Mouse (Mus musculus): ENCODE data around the gene Foxj1.

The Foxj1 gene

DNA sequence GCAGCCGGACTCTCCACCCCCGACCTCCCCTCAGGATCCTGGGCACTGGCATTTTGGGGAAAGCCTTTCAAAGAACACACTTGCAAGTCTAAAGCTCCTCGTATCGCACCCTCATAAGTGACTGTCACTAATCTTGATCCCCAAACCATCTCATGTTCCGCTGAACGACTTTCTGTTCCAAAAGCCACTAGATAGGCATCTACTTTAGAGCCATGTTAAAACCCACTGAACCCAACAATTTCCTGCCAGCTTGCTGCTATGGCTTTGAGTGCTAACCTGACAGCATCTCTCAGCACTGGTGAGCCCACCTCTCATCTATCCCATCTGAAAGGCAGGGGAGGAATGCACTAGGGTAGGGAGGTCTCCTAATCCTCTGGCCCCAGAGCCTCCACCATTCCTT lies 2.3 kb upstream of the Foxj1 start:
- no peak for DNase-seq

DNA sequence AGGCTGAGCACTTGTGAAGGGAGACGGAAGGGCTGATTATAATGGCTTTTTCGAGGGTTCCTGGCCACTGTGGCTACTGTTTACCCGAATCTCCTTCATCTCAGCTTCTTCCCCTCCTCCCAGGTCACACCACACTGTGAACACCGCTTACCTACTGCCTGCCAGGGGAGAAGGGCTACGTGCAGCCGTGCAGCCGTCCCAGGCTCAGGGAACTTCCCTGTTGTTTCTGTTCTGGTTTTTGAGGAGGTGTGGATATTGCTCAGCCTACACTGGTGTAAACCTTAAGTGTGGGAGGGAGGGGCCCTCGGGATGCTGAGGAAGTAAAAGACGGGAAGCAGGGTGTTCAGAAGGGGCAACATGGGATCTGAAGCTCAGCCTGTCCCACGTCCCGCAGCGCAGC lies 1.8 kb upstream of the Foxj1 start:
- DNase-seq = no peak

DNA sequence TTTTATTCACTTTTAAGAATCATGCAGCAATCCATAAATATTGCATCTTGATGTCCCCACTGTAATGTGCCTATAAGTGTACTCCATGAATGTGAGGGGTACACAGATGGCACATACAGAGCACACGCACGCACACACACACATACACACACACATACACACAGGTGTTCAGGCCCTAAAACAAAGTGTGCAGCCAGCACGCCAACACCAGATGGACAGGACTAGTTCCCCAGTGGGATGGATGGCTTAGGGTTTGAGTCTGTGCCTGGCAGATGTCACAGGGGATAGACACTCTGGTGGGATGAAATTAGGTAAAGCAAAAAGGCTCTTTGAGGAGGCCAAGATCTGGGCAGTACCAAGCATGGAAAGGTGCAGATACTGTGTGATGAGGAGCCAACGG lies 1.2 kb upstream of the Foxj1 start:
- peak; percentile 30 to 36 for DNase-seq

DNA sequence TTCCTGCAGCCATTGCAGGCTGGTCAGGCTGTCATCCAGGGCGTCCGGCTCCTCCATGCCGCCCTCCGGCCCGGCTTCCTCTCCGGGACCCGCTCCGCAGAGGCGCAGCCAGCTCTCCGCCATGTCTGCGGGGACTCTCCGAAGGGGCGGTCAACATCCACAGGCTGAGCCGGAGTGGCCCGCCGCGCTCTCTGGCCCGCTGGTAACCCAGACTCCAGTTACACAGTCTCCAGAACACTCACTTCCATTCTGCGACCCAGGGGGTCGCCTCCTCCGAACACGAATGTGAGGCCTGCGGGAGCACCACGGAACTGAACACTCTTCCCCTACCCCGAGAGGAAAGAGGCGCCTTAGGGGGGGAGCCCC lies 799 bp downstream of the Foxj1 start:
- DNase-seq = no peak

DNA sequence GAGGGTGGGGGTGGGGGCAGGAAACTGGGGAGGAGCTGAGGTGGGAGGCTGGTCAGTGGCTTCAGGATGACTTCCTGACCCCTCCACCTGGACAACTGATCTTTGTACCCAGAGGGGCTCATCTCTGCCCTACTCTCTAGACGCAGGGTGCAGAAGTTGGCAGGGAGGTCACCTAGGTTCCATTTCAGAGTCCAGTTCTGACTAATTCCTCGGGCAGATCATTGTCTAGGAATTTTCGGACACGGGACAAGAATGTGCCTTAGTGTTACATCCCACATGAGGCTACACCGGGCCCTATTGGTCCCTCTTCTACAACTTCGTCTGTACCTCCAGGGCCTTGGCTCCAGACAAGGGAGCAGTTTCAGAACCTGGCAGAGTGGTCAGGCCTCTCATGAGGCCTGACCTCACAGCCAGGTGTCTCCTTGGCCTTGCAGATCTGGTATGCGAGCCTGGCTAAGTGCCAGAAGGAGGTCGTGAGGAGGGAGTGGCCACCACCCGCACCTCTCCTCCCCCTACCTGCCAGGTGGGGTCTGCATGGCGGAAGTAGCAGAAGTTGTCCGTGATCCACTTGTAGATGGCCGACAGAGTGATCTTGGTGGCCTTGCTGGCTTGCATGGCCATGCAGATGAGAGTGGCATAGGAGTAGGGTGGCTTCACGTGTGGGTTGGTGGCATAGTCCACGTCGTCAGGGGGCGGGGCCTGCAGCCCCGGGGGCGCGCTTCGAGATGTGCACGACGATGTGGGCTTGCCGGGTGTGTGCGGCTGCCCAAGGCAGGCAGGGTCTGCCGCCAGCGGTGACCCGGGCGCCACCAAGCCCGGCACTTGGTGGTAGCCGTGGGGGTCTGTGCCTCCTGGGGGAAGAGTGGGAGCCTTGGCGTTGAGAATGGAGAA lies 1.4 kb downstream of the Foxj1 start:
- peak in 1 of 2 experiments; percentile 34 for DNase-seq

DNA sequence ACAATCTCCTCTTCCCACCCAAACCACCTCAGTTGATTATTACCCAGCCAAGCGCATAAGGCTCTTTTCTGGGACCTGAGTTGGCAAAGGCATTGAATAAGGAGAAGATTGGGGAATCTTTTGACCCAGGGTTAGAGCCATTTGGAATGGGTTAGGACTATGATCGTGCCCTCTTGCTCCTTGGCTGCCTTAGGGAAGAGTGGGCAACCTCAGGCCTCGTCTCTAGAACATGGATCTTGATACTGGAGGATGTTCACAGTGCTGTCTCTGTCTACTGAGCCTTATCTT lies 2.3 kb downstream of the Foxj1 start:
- no peak for DNase-seq

DNA sequence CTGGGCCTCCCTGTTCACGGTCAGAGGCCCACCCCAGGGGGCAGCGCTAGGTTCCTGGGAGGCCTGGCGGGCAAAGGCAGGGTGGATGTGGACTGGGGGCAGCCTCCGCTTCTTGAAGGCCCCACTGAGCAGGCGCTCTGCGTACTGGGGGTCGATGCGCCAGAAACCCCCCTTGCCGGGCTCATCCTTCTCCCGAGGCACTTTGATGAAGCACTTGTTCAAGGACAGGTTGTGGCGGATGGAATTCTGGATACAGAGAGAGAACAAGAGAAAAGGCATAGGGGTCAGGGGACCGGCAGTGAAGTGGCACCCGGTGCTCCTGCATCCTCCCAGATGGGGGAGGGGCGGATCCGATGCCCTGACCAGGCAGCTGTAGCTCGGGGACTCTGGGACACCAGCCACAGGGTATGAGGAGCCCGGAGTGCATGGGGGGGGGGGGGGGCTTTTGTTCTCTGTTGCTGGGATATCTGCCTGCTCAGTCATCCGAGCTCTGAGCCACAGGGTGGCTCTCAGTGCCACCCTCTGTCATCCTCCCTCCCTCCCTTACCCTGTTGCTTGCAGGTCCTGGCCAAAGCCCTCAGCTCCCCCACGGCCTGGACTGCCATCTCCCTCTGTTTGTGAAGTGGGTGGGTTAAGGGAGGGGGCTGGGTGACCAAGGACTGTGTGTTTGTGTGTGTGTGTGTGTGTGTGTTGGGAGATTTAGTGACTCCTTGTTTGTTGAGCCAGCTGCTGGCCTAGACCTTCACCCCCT lies 2.8 kb downstream of the Foxj1 start:
- DNase-seq = peak; percentile 34 to 55

DNA sequence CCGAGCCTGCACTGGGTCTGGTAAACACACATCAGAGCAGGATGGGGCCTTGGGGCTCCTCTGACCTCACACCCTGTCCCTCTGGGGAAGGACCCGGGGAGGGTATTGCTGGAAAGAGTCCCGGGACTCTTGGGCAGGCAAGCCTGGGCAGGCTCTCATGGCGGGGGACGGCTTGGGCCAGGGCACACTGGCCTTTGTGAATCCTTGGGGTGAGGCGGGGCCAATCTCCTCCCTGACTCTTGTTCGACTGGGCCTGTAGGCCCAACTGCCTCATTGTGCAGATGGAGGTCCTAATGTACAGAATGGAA lies 5.0 kb downstream of the Foxj1 start:
- DNase-seq = no peak

DNA sequence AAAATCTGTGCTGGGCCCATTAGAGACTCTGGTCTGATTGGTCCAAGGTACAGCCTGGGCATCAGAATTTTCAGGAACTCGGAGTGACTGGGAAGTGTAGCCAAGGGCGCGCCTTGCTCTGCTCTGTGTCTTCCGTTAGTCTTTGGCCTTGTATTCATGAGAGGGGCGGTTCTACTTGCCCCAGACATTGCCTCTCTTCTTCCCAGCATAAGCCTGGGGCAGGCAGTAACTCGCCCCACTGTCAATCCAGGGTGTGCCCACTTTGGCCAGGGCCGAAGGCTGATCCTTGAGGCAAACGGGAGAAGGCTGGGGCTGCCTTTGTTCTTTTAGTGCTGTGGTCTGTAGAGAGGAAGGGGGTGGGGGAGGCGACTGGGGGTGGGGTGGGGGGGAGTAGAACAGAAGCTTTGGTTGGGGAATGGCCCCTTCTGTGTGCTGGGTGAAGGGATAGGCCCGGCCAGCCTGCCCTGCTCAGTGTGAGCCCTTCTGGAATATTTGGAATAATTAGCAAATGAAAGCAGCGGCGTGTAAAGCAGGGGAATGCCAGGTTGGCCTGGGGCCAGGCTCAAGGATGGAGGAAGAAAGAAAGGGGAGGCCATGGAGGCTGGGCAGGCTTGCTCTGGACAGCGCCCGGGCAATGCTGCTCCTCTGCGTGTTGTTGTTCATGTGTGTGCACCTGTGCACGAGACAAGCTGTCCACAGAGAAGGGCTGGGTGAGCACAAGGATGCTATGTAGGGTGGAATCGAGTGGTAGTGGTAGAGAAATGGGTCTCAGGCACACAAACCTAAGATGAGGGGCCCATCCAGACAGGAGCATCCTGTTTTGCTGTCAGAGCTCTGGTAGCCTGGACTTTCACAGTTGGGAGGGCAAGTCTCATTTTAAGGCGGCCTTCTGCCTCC lies 5.6 kb downstream of the Foxj1 start:
- peak; percentile 72 to 85 for DNase-seq

DNA sequence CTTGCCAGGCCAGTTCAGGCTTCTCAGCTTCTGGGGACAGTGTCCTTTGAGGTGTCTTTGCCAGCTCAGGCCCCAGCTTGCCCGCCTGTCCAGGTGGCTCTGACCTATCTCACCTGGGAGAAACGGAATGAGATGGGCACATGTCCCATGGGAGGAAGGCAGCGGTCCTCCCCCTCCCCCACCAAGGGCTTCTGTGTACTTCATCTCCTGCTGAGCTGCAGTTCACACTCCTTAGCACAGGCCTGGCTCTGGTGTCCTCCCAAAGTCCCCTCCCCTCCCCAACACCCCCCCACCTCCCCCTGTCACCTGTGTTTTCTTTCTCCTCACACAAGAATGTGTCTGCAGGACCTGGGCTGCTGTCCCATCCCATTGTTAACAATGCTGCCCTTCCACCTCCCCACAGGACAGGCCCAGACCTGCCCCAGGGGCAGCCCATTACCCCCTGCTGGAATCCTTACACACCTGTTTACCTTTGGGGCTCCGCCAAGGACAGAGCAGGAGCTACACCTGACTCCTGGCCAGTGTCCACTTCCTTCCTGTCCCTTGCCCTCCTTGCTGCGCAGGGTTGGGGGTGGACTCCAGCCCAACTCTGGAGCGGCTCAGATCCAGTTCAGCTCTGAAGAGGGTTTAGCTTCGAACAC lies 8.1 kb downstream of the Foxj1 start:
- DNase-seq = no peak

DNA sequence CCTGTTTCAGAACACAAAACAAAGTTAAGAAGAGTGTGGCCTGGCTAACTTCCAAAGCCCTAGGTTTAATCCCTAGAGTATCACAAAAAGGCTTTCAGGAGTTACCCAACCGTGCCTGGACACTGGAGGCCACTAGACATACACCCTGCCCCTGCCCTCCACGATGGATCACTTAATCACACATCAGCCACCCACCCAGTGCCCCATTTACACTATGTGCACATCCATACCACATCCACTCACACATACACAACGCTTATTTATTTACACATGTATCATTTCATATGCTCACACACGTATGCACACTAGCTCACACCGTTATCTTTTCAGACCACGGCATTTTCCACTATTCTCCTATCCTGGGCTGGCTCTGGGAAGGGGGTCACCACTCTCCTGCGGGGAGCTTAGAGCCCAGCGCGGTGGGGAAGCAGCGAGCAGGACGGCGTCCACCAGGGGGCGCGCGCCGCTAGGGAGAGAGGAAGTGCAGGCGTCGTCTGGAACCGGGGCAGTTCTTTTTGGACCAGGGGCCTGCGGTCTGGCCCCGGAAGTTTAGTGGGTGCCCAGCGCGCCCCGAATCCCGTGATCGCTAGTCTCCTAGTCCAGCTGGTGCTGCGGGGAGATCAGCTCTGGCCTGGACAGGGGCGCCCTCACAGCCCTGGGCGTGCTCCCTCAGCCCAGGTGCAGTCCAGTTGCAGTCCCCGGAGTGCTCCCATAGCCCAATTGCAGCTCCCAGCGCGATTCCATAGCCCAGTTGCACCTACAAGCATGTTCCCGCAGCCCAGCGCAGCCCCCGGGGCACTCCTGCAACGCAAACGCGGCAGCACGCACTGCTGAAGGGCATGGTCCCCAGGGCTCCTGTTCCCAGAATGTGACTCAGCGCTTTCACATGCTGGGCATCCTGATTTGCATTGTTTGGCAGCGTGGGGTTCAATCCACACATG lies 16.2 kb downstream of the Foxj1 start:
- peak; percentile 92 to 97 for DNase-seq

DNA sequence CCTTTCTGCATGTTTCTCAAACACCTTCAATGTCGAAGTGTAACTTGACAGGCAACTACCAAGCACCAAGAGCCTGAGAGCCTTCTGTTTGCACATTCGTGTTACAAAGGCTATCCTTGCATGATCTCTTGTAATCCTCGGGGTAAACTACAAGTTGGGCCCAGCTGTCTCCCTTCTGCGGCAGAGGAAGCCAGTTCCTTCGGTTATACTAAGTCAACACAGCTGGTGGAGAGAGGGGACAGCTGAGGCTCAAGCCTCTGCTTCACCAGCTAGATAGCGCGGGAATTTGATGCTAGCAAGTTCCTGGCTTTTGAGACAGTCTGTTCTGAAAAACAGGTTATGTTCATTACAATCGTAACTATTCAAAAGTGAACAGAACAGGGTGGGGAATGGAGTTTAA lies 22.8 kb downstream of the Foxj1 start:
- DNase-seq = no peak

DNA sequence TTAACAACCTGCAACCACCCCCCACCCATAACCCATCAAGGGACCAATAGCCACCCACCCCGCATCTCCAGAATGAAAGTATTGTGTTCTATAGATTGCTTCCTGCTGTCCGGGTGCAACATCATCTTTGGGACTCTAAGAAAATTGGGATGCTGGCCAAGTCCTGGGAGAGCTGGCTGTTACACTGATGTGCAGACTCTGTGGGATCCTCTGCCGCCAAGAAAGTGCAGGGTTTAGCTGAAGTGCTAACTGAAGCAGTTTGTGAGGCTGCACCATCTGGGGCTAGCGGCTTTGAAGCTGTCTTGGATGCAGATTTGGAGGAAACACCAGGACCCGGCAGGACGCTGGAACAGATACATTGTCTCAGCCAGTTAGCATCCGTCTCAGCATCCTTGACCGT lies 24.0 kb downstream of the Foxj1 start:
- no peak for DNase-seq

DNA sequence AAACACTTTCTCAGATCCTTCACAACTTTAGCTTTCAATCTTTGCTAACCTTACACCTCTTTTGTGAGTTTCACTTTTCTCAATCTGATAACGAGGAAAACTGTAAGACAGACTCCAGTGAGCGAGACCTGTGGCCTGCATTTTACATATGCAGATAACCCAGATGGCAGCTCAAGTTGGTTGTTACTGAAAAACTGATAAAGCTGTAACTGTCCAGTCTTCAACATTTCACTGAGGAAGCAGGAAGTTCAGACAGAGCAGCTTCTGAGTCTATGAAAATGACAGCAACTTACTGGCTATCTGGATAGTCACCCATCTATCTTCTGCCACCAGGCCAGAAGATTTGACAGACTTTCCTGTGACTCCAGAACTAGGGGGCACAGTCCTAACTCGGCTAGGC lies 25.6 kb downstream of the Foxj1 start:
- no peak for DNase-seq

DNA sequence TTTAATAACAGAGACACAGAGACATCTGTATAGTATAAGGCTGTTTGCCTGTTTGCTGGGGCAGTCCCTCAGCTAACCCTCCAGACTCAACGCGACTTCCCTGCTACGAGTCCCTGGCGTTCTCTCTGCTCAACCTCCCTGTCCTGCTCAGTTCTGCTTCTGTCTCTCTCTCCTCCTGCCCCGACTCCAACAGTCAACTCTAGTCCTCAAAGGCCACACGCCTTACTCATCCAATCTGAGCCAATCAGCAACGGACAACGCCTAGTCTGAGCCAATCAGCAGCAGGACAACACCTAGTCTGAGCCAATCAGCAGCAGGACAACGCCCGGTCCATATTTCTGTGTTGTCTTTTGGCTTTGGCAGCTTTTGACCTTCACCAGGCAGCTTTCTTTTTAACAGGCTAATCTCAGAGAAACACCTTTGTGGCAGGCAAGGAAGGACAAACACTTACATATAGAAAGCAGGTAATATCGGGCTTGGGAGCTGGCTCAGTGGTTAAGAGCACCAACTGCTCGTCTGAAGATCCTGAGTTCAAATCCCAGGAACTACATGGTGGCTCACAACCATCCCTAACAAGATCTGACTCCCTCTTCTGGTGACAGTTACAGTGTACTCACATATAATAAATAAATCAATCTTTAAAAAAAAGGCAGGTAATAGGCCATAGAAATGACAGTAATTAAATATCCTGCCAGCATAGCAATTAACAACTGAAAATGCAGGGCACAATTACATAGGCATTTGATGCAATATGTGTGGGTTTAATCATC lies 27.3 kb downstream of the Foxj1 start:
- DNase-seq = no peak

DNA sequence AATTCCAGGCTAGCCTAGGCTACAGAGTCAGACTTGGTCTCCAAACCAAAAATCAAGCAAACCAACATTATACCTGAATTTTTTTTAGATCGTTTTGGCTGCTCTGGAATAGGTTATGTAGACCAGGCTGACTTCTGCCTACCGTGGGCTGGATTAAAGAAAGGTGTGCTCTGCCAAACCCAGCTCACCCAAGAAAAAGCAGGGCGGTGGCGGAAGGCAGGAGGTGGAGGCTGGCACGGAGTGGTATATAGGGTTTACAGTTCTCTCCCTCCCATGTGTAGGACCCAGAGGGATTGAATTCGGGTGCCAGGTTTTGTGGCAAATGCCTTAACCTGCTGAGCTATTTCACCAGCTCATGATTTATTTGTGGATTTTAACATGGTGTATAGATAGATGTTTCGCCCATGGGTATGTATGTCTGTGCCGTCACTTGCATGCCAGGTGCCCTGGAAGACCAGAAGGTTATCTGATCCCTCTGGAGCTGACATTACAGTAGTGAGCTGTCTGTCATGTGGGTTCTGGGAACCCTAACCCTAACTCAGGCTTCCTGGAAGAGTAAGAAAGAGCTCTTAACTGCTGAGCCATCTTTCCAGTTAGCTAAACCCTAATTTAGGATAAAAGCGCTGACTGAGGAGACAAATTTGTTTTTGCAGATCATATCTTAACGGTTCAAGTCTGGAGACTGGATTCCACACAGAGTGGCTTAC lies 28.0 kb downstream of the Foxj1 start, which contains the start of gene Exoc7:
Exoc7 (minus strand) TSS at position 215 of the 707 bp plus-strand sequence.
- DNase-seq = no peak

DNA sequence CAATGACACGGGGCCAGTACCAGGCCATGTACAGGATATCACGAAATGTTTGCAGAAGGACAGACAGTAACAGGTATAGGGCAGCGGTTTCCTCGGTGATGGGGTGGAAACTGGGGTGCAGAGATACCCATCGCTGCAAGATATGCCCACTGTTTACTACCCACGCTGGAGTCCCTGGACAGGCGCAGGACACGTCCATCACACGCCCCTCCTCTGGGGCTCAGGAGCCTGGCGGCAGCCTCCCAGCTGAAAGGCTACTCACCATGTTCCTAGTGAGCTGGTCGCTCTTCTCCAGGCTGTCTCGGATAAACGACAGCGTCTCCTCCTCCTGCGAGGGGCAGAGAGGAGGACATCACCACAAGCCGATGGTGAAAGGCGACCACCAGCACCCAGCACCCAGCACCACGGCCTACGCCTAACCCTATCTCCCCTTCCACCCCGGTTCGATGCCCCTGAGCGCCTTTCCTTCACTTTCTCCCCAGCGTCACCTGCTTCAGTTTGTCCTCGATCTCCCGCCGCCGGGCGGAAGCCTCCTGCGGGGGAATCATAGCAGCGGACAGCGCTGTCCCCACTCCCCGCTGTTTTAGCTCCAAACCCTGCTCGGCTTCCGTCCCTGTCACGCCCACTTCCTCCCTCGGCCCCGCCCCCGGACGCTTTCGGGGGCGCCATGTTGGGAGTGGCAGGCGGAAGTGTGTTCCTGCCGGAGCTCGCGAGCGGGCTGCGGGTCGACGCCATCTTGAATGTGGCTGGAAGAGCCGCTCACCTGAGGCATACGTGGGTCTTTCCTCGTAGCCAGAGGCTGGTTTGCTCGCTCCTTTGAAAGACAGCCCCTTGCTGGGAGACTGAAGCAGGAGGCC lies 28.8 kb downstream of the Foxj1 start:
- peak; percentile 96 to 97 for DNase-seq

DNA sequence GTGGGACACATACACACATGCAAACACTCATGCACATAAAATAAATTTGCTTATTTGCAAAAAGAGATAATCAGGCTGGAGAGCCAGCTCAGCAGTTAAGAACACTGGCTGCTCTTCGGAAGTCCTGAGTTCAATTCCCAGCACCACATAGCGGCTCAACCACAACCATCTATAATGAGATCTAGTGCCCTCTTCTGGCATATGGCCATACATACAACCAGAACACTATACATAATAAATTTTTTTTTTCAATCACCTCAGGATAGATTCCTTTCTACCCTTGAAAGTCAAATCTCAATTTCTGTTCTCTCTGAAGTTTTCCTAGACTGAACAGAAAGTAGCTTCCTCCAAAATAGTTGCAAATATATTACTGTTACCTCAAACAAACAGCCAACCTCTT lies 29.8 kb downstream of the Foxj1 start:
- DNase-seq = no peak

DNA sequence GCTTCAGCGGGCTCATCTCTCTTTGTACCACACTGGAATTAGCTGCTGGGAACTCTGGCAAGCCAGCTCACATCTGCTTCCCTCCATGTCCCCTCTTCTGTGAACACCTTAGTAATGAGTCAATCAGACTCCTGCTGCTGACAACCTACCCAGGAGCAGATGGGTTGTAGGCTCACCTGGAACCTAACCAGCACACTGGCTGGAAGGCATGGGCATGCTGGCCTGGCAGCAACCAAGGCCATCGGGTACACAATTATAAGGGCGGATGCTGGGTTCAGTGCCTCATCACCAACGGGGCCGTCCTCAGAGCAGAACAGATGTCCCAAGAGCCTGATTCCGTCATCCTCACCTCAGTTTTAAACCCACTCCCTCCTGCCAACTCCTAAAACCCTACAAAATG lies 36.6 kb downstream of the Foxj1 start:
- peak; percentile 73 to 77 for DNase-seq

Data from cerebellum, postnatal 14 days (tissue).